Mouse (Mus musculus) bone marrow macrophage, adult 2 months (primary cell): ENCODE data around the gene Src. TPM values are rescaled to one million over a fixed set of nuclear protein-coding genes. Genes with fewer than 3 reads are reported as not detected.

Source experiments
- H3K27ac ChIP-seq: 2 replicates; pipeline ENCODE4 v1.5.1; 2012; ENCODE audit warnings: low read depth, low read length; ENCODE audit not compliant: insufficient read depth
- H3K4me1 ChIP-seq: 2 replicates; pipeline ENCODE4 v1.6.1; 2012; ENCODE audit warnings: low read length; ENCODE audit not compliant: control insufficient read depth, insufficient read depth
- H3K4me3 ChIP-seq: 2 replicates; pipeline ENCODE4 v1.5.1; 2012; ENCODE audit warnings: mild to moderate bottlenecking, low read length, moderate library complexity; ENCODE audit not compliant: insufficient read depth
- CTCF ChIP-seq: IDR thresholded peaks from 2 replicates; pipeline ENCODE4 v1.5.1; 2012; ENCODE audit warnings: low read depth, mild to moderate bottlenecking, low read length, moderate library complexity
- POLR2A ChIP-seq: IDR thresholded peaks from 2 replicates; pipeline ENCODE4 v1.6.1; 2012; ENCODE audit warnings: mild to moderate bottlenecking, low read depth, low read length, borderline replicate concordance
- polyA plus RNA-seq: library from polyadenylated mRNA; stranded (reverse); fragments of >200 nt; gene quantifications from 2 replicates; pipeline ENCODE4 v1.2.4, GENCODE M21; 2012; ENCODE audit not compliant: missing spikeins, insufficient read depth, insufficient read length

Gene Src
- polyA plus RNA-seq, 1 experiment: 3.4 TPM

GRCm38 (mm10) chr2:157487733-157488175 is 69.5 kb downstream of the Src start:
- no peak for TF ChIP-seq CTCF
- no peak for TF ChIP-seq POLR2A
- no peaks in the 10 kb centered on the region for H3K4me1 ChIP-seq
- H3K4me3 ChIP-seq: no peak overlapping the region
- H3K27ac ChIP-seq: no peak overlapping the region

DNA sequence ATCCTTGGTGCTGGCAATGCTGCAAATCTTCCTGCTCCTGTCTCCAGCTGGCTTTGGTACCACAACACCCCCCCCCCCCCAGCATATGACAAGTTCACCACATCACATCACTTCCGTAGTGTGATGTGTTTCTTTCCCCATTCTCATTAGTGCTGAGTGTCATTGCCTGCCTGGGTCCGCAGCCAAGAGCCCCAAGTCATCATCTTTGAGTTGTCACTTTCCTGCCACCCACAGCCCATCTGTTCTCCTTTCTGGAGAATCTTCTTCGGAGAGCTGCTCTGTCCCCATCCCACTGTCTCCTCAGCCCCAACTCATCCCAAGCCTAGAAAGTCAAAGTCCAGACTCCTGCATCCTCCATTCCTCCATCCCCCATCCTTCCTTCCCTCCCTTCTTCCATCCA is 75.0 kb downstream of the Src start:
- TF ChIP-seq CTCF: no peak
- TF ChIP-seq POLR2A: no peak
- Histone ChIP-seq H3K27ac (no peak overlapping the region), H3K4me3 (no peak overlapping the region), H3K4me1 (0 out of 2 replicates have a peak, but pooled peaks cover 2% of the 10 kb centered on the region)

DNA sequence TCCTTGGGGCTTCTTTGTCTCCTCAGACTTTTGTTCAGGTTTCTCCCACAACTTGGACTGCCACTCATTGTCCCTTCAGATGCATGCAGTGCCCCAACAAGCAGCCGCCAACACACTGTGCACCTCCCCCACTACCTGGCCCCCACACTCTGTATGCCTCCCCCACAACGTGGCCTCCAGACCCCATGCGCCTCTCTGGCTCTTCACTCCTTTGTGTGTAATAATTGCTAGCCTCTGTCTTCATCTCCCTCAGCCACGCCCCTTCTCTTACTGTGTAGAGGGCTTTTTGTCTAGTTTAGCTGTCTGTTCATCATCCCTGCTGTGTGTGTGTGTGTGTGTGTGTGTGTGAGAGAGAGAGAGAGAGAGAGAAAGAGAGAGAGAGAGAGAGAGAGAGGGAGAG is 80.3 kb downstream of the Src start:
- TF ChIP-seq POLR2A: no peak
- TF ChIP-seq CTCF: no peak
- Histone ChIP-seq H3K4me3 (no peak overlapping the region), H3K27ac (no peak overlapping the region), H3K4me1 (peaks cover 18% of the 10 kb centered on the region)

DNA sequence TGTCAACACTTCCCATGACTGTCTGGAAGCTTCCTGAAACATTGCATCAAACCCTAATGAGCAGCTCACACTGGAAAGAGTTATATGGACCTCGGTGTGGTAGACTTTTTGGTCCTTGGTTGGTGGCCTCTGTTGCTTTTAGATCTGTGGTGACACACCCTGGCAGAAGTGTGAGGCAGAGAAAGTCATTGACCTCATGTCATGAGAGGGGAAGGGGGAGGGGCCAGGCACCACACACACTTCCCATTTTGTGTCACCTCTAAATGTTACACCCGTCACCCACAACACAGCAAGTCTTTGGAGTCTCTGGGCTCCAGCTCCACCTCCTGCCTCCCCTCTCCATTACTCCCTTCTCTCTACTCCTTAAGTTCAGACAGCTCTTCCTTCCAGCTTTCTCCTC is 82.1 kb downstream of the Src start:
- Histone ChIP-seq H3K4me3 (no peak overlapping the region), H3K27ac (peak overlapping the region; percentile 61), H3K4me1 (peaks cover 18% of the 10 kb centered on the region)
- no peak for TF ChIP-seq POLR2A
- no peak for TF ChIP-seq CTCF

- no peak overlapping the region for H3K4me3 ChIP-seq
- H3K4me1 ChIP-seq: peaks cover 18% of the 10 kb centered on the region
- TF ChIP-seq POLR2A: no peak
- TF ChIP-seq CTCF: no peak
- peak overlapping the region; percentile 61; the same call in 1 of the 2 replicates for H3K27ac ChIP-seq
Observed at GRCm38 (mm10) chr2:157501324-157501723, 83.1 kb downstream of the Src start.

GRCm38 (mm10) chr2:157506779-157507178 is 88.5 kb downstream of the Src start:
- TF ChIP-seq CTCF: no peak
- Histone ChIP-seq H3K4me1 (peaks cover 5% of the 10 kb centered on the region; the same call in 1 of the 2 replicates), H3K4me3 (no peak overlapping the region), H3K27ac (no peak overlapping the region)

DNA sequence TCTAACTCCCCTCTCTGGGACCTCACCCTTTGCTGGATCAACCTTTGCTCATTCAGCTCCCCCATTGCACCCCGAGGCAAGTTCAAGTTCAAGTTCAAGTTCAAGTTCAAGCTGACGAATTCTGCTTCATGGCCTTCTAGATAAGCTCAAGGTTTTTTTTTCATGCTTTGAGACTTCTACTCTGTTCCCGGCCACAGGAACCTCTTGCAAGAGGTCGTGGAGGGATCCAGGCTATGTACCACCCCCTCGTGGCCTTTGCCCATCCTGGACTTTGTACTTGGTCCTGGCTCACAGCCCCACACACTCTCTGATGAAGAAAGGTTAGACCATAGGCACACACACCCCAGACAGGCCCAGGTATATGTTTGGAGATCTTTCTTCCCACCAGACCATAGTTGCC is 90.9 kb downstream of the Src start:
- no peak for TF ChIP-seq CTCF
- TF ChIP-seq POLR2A: no peak
- H3K4me3 ChIP-seq: no peak overlapping the region
- H3K4me1 ChIP-seq: peaks cover 19% of the 10 kb centered on the region
- no peak overlapping the region for H3K27ac ChIP-seq

- TF ChIP-seq CTCF: no peak
- no peak for TF ChIP-seq POLR2A
- H3K4me3 ChIP-seq: no peak overlapping the region
- H3K27ac ChIP-seq: no peak overlapping the region
- H3K4me1 ChIP-seq: peaks cover 27% of the 10 kb centered on the region
Observed at GRCm38 (mm10) chr2:157510031-157510430, 91.8 kb downstream of the Src start.

- Histone ChIP-seq H3K4me3 (no peak overlapping the region), H3K4me1 (peaks cover 27% of the 10 kb centered on the region), H3K27ac (peak overlapping the region; percentile 83)
- TF ChIP-seq CTCF: no peak
- no peak for TF ChIP-seq POLR2A
Observed at GRCm38 (mm10) chr2:157512859-157513258, 94.6 kb downstream of the Src start.

DNA sequence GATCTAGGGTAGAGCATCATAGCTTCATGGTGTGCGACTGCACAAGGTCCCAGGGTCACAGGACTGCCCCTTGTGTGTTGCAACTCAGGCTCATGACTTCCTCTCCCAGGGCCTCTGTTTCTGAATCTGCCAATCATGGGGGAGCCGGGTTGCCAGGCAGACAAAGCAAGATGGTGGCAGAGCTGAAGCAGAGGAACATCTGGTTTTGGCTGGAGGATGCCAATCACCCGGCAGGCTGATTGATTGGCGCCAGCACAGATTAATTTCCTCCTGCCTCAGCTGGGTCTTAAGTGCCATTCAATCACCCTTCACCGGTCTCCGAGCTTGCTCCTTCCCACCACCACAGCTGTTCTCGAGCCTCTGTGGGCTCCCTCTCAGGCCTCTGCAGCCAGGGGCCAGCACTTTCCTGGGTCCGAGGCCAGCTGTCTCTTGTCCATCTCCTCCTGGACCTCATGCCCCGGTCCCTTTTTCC is 95.5 kb downstream of the Src start:
- H3K27ac ChIP-seq: peak overlapping the region; percentile 83
- peaks cover 27% of the 10 kb centered on the region for H3K4me1 ChIP-seq
- TF ChIP-seq CTCF: no peak
- TF ChIP-seq POLR2A: no peak
- H3K4me3 ChIP-seq: no peak overlapping the region

- Histone ChIP-seq H3K4me1 (peaks cover 27% of the 10 kb centered on the region), H3K27ac (peak overlapping the region; percentile 67), H3K4me3 (no peak overlapping the region)
- no peak for TF ChIP-seq POLR2A
- no peak for TF ChIP-seq CTCF
Observed at GRCm38 (mm10) chr2:157514353-157514752, 96.1 kb downstream of the Src start.
